Mouse (Mus musculus) heart, adult 2 months (tissue): ENCODE results near the gene Rnd2.
"Not testable (repeated sequence)": the region's sequence is repeated elsewhere in the genome, so short reads cannot be mapped to it uniquely, and the experiment has no call there.

Source experiments
- CTCF ChIP-seq: fragments of 200-600 bp; IDR thresholded peaks from 2 replicates; pipeline ENCODE4 v1.8.1; 2022; ENCODE audit warnings: antibody characterized with exemption, mild to moderate bottlenecking, moderate library complexity
- POLR2A ChIP-seq: fragments of 200-500 bp; IDR thresholded peaks from 2 replicates; pipeline ENCODE4 v1.6.1; 2011; ENCODE audit warnings: mild to moderate bottlenecking, low read depth, low read length, control low read depth; ENCODE audit not compliant: insufficient read depth

DNA sequence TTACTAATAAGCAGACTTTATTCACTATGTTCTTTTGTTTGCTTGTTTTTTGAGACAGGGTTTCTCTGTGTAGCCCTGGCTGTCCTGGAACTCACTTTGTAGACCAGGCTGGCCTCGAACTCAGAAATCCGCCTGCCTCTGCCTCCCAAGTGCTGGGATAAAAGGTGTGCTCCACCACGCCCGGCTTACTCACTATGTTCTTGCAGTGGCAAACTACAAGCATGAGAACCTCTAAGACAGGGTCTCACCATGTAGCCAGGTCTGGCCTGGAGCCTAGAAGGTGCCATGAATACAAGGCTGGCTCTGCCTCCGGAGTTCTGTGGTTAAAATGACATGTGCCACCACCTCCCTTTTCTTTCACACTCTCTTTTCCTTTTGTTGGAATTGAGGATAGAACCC lies 1.8 kb downstream of the Rnd2 start:
- not testable (repeated sequence) for TF ChIP-seq POLR2A, CTCF
